9 mouse cellular contexts compared by ENCODE assay signal in genomic region chr17:17828191-17828981, GRCm38 (mm10). TPM values are rescaled to one million over a fixed set of nuclear protein-coding genes. Genes with fewer than 3 reads are reported as not detected.
A peak's percentile ranks its signal among the peaks of the same experiment; 100 is the strongest.
DNase-seq lines count a peak whose midpoint lies in the region; ATAC-seq lines count a peak whose summit lies in the region.
"Had no signal": no experiment of that assay in that cellular context is flagged by ENCODE, and none has a peak within 500 bp of the region (broad histone marks: within the 10 kb centered on the region; RNA-seq: fewer than 3 reads in every experiment).

No protein-coding gene starts in this region.

- peak overlapping the region; percentile 92 for H3K9ac ChIP-seq in forebrain, embryonic 12.5 days

- WGBS in forebrain, embryonic 12.5 days: 0% methylated on average over 10 of the region's 15 CpGs

- DNase-seq in CD4-positive, CD25-positive, alpha-beta regulatory T cell, adult 2 months (ENCODE audit: low read depth, low spot score): peak; percentile 31
- DNase-seq in heart, postnatal 25 days (ENCODE audit: low spot score): peak; percentile 53
- DNase-seq in layer of hippocampus, postnatal 10 days (ENCODE audit: low spot score in 2 of 2): peak; percentile 58 to 63
- DNase-seq in mesoderm, embryonic 11.5 days (ENCODE audit: low read depth, low spot score): peak; percentile 94
- peak; percentile 71 for DNase-seq in right cerebral cortex, postnatal 4 days

- 0 out of 2 replicates have a peak, but pooled peaks cover 5% of the 10 kb centered on the region for H3K4me1 ChIP-seq in brown adipose tissue, adult 24 weeks (ENCODE audit: control insufficient read depth, insufficient read depth, insufficient read length, low read length)
- H3K4me1 ChIP-seq in forebrain, embryonic 12.5 days: peaks cover 41% of the 10 kb centered on the region

- ATAC-seq in CD4-positive, CD25-positive, alpha-beta regulatory T cell, adult 4 months: no peak
- ATAC-seq in forebrain, embryonic 12.5 days (ENCODE audit: low FRiP score): peak; percentile 56

- H3K4me3 ChIP-seq in brown adipose tissue, adult 24 weeks (ENCODE audit: insufficient read depth, low read depth, low read length): peak overlapping the region; percentile 87
- peak overlapping the region; percentile 89 for H3K4me3 ChIP-seq in forebrain, embryonic 12.5 days (replicated peaks)

- H3K9me3 ChIP-seq in forebrain, embryonic 12.5 days: no peaks in the 10 kb centered on the region

- peaks cover 26% of the 10 kb centered on the region for H3K36me3 ChIP-seq in forebrain, embryonic 12.5 days (replicated peaks)

- H3K27me3 ChIP-seq in forebrain, embryonic 12.5 days: no peaks in the 10 kb centered on the region

- H3K4me2 ChIP-seq in forebrain, embryonic 12.5 days: peak overlapping the region; percentile 87

- peak overlapping the region; percentile 97 for H3K27ac ChIP-seq in brown adipose tissue, adult 24 weeks (replicated peaks; ENCODE audit: low read depth, low read length)
- peak overlapping the region; percentile 100 for H3K27ac ChIP-seq in forebrain, embryonic 12.5 days

- intact Hi-C loops in heart, postnatal 25 days (cut with DNase I): loop anchor here (10.0 kb wide), 1 partner anchor 204 kb away; the partner anchor contains the start of gene Lnpep

RNA-seq across cellular contexts. Expression of gene Spaca6, which starts 1.4 kb away (rescaled TPM):
- 1 to 10 TPM; 5.8 to 6.1 TPM for polyA plus RNA-seq in CD4-positive, CD25-positive, alpha-beta regulatory T cell, adult 4 months (2017; shearing (Covaris generic))
- 19.4 and 20.7 TPM in 2 replicates for polyA plus RNA-seq in brown adipose tissue, adult 24 weeks (2012; ENCODE audit: insufficient read depth, insufficient read length, missing spikeins)
- 43.5 and 46.8 TPM in 2 replicates for polyA plus RNA-seq in forebrain, embryonic 12.5 days (2016; fragmentation: Nextera tagmentation; extraction: Ambion mirVana)
- total RNA-seq in heart, postnatal 25 days (2021): 10 to 100 TPM; 12.6 to 15.2 TPM
- total RNA-seq in layer of hippocampus, postnatal 10 days (2021): 100 to 1,000 TPM in 1 of 2 experiments, 10 to 100 TPM in 1; 79.2 to 100 TPM

RNA-seq across cellular contexts. Expression of gene Has1, which starts 26.6 kb away (rescaled TPM):
- polyA plus RNA-seq in CD4-positive, CD25-positive, alpha-beta regulatory T cell, adult 4 months (2017; shearing (Covaris generic)): not detected
- polyA plus RNA-seq in brown adipose tissue, adult 24 weeks (2012; ENCODE audit: insufficient read depth, insufficient read length, missing spikeins): 1.5 TPM in 1 of 2 replicates, not detected in the other
- 0.83 and 1.4 TPM in 2 replicates for polyA plus RNA-seq in forebrain, embryonic 12.5 days (2016; fragmentation: Nextera tagmentation; extraction: Ambion mirVana)
- total RNA-seq in heart, postnatal 25 days (2021): under 1 TPM; 0.45 to 0.55 TPM
- under 1 TPM; 0.20 to 0.34 TPM for total RNA-seq in layer of hippocampus, postnatal 10 days (2021)

RNA-seq across cellular contexts. Expression of gene Fpr1, which starts 55.4 kb away (rescaled TPM):
- polyA plus RNA-seq in CD4-positive, CD25-positive, alpha-beta regulatory T cell, adult 4 months (2017; shearing (Covaris generic)): not detected
- polyA plus RNA-seq in brown adipose tissue, adult 24 weeks (2012; ENCODE audit: insufficient read depth, insufficient read length, missing spikeins): 2.6 TPM in 1 of 2 replicates, not detected in the other
- not detected in 2 replicates for polyA plus RNA-seq in forebrain, embryonic 12.5 days (2016; fragmentation: Nextera tagmentation; extraction: Ambion mirVana)
- under 1 TPM in 1 of 2 experiments, not detected in 1; 0.18 TPM for total RNA-seq in heart, postnatal 25 days (2021)
- not detected for total RNA-seq in layer of hippocampus, postnatal 10 days (2021)
- total RNA-seq: left cerebral cortex, postnatal 14 days had no signal

RNA-seq across cellular contexts. Expression of gene Fpr2, which starts 59.2 kb away (rescaled TPM):
- under 1 TPM in 1 of 2 experiments, not detected in 1; 0.62 TPM for polyA plus RNA-seq in CD4-positive, CD25-positive, alpha-beta regulatory T cell, adult 4 months (2017; shearing (Covaris generic))
- 1.3 and 1.6 TPM in 2 replicates for polyA plus RNA-seq in brown adipose tissue, adult 24 weeks (2012; ENCODE audit: insufficient read depth, insufficient read length, missing spikeins)
- not detected in 2 replicates for polyA plus RNA-seq in forebrain, embryonic 12.5 days (2016; fragmentation: Nextera tagmentation; extraction: Ambion mirVana)
- total RNA-seq in heart, postnatal 25 days (2021): not detected
- under 1 TPM in 1 of 2 experiments, not detected in 1; 0.57 TPM for total RNA-seq in layer of hippocampus, postnatal 10 days (2021)
- total RNA-seq: left cerebral cortex, postnatal 14 days had no signal

RNA-seq across cellular contexts. Expression of gene Fpr3, which starts 59.3 kb away (rescaled TPM):
- polyA plus RNA-seq in CD4-positive, CD25-positive, alpha-beta regulatory T cell, adult 4 months (2017; shearing (Covaris generic)): not detected
- polyA plus RNA-seq in brown adipose tissue, adult 24 weeks (2012; ENCODE audit: insufficient read depth, insufficient read length, missing spikeins): not detected in 2 replicates
- not detected in 2 replicates for polyA plus RNA-seq in forebrain, embryonic 12.5 days (2016; fragmentation: Nextera tagmentation; extraction: Ambion mirVana)
- not detected for total RNA-seq in heart, postnatal 25 days (2021)
- total RNA-seq in layer of hippocampus, postnatal 10 days (2021): not detected
- total RNA-seq: left cerebral cortex, postnatal 14 days had no signal

Comparison
In these comparisons a context has a peak if more than half of its experiments do, and no peak if none do; other contexts are left out.
1. DNase-seq: peak in every context shown above with its lines; median percentile 94 in mesoderm, embryonic 11.5 days; 71 in right cerebral cortex, postnatal 4 days; 60 in layer of hippocampus, postnatal 10 days; 53 in heart, postnatal 25 days; 31 in CD4-positive, CD25-positive, alpha-beta regulatory T cell, adult 2 months.